Mouse (Mus musculus): ENCODE data around the gene Creg2. TPM values are rescaled to one million over a fixed set of nuclear protein-coding genes. Genes with fewer than 3 reads are reported as not detected.
"Not testable (repeated sequence)": the region's sequence is repeated elsewhere in the genome, so short reads cannot be mapped to it uniquely, and the experiment has no call there.

Creg2 gene
- polyA plus RNA-seq, 1 experiment from 2014 or later, result 0.96 TPM

DNA sequence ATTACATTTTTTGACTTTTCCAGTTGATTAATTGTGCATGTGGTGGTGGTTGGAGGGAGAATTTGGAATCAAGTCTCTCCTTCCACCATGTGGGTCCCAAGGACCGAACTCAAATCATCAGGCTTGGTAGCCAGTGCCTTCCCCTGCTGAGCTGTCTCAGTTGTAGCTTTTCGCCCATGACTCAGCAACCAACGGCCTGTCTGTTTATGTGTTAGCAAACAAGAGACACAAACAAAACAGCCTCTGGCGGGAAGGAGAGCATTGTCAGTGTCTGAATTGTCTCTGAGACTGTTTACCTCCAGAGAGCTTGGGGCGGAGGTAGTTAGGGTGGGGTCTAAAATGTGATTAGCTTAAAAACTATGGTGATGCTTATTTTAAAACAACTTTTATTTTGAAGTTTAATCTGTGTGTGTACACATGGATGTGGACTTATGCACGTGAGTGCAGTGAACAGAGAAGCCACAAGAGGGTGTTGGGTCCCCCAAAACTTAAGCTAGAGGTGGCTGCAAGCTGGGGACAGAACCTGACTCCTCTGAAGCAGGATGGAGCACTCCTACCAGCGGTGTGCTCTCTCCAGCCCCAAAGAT is 12.9 kb upstream of the Creg2 start:
- Histone ChIP-seq H3K4me2 (replicated peaks; ENCODE audit: low read depth, low read length) (no peak overlapping the region), H3K9ac (ENCODE audit: low read depth, low read length) (no peak overlapping the region), H3K27me3 (ENCODE audit: control insufficient read depth, insufficient read depth, low read length) (no peaks in the 10 kb centered on the region), H3K4me1 (replicated peaks; ENCODE audit: control insufficient read depth, insufficient read depth, low read length) (no peaks in the 10 kb centered on the region), H3K9me3 (ENCODE audit: control insufficient read depth, low read length) (no peaks in the 10 kb centered on the region), H3K4me3 (ENCODE audit: low read depth, low read length) (no peak overlapping the region), H3K27ac (ENCODE audit: low read depth, low read length) (no peak overlapping the region), H3K36me3 (ENCODE audit: control insufficient read depth, insufficient read depth, low read length) (no peaks in the 10 kb centered on the region)
- ATAC-seq (ENCODE audit: low FRiP score), result no peak
- WGBS, result 89% methylated on average over 7 of the region's 7 CpGs
- no peak for DNase-seq (ENCODE audit: low spot score)

- 89% methylated on average over 4 of the region's 4 CpGs for WGBS
- no peak overlapping the region for H3K27ac ChIP-seq (ENCODE audit: low read depth, low read length)
- H3K4me2 ChIP-seq (replicated peaks; ENCODE audit: low read depth, low read length), result no peak overlapping the region
- no peak overlapping the region for H3K4me3 ChIP-seq (ENCODE audit: low read depth, low read length)
- H3K36me3 ChIP-seq (ENCODE audit: control insufficient read depth, insufficient read depth, low read length), result no peaks in the 10 kb centered on the region
- DNase-seq (ENCODE audit: low spot score), result no peak
- no peak for ATAC-seq (ENCODE audit: low FRiP score)
- H3K9ac ChIP-seq (ENCODE audit: low read depth, low read length), result no peak overlapping the region
- no peaks in the 10 kb centered on the region for H3K9me3 ChIP-seq (ENCODE audit: control insufficient read depth, low read length)
- no peaks in the 10 kb centered on the region for H3K4me1 ChIP-seq (replicated peaks; ENCODE audit: control insufficient read depth, insufficient read depth, low read length)
- H3K27me3 ChIP-seq (ENCODE audit: control insufficient read depth, insufficient read depth, low read length), result no peaks in the 10 kb centered on the region
Measured at GRCm38 (mm10) chr1:39663050-39663449, 11.8 kb upstream of the Creg2 start.

DNA sequence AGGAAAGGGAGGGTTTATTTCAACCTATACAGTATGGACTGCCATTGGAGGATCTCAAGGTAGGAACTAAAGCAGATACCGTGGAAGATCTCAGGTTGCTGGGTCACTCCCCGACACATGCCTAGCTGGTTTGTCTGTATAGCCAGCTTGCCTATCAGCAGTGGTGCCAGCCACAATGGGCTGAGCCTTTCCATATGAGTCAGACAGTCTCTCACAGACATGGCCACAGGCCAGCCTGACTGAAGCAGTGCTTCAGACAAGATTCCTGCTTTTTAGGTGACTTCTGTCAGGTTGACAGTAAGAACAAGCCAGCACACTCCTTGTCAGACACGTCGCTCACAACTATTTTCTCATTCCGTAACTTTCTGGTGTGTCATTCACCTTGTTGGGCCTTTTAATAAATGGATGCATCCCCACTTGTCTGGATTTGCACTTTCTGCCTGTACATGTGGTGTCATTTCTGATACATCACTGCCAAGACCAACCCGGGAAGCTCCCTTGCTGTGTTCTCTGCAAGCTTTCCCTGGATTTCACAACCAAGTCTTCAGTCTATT is 5.8 kb upstream of the Creg2 start:
- no peaks in the 10 kb centered on the region for H3K9me3 ChIP-seq (ENCODE audit: control insufficient read depth, low read length)
- no peaks in the 10 kb centered on the region for H3K4me1 ChIP-seq (replicated peaks; ENCODE audit: control insufficient read depth, insufficient read depth, low read length)
- no peak overlapping the region for H3K4me2 ChIP-seq (replicated peaks; ENCODE audit: low read depth, low read length)
- WGBS, result 81% methylated on average over 6 of the region's 6 CpGs
- ATAC-seq (ENCODE audit: low FRiP score), result no peak
- DNase-seq (ENCODE audit: low spot score), result no peak
- H3K4me3 ChIP-seq (ENCODE audit: low read depth, low read length), result no peak overlapping the region
- no peaks in the 10 kb centered on the region for H3K36me3 ChIP-seq (ENCODE audit: control insufficient read depth, insufficient read depth, low read length)
- H3K27me3 ChIP-seq (ENCODE audit: control insufficient read depth, insufficient read depth, low read length), result no peaks in the 10 kb centered on the region
- no peak overlapping the region for H3K9ac ChIP-seq (ENCODE audit: low read depth, low read length)
- H3K27ac ChIP-seq (ENCODE audit: low read depth, low read length), result no peak overlapping the region

- not testable (repeated sequence) for H3K4me3 ChIP-seq (ENCODE audit: low read depth, low read length); H3K4me2 ChIP-seq (replicated peaks; ENCODE audit: low read depth, low read length); H3K27ac ChIP-seq (ENCODE audit: low read depth, low read length); DNase-seq (ENCODE audit: low spot score); ATAC-seq (ENCODE audit: low FRiP score); H3K9me3 ChIP-seq (ENCODE audit: control insufficient read depth, low read length); H3K27me3 ChIP-seq (ENCODE audit: control insufficient read depth, insufficient read depth, low read length); H3K36me3 ChIP-seq (ENCODE audit: control insufficient read depth, insufficient read depth, low read length); H3K9ac ChIP-seq (ENCODE audit: low read depth, low read length); H3K4me1 ChIP-seq (replicated peaks; ENCODE audit: control insufficient read depth, insufficient read depth, low read length)
- 88% methylated on average over 18 of the region's 18 CpGs for WGBS
Measured at GRCm38 (mm10) chr1:39654901-39655300, 3.6 kb upstream of the Creg2 start.

- Histone ChIP-seq H3K36me3 (ENCODE audit: control insufficient read depth, insufficient read depth, low read length) (no peaks in the 10 kb centered on the region), H3K4me3 (ENCODE audit: low read depth, low read length) (no peak overlapping the region), H3K27ac (ENCODE audit: low read depth, low read length) (no peak overlapping the region), H3K4me1 (replicated peaks; ENCODE audit: control insufficient read depth, insufficient read depth, low read length) (no peaks in the 10 kb centered on the region; the same call in 1 of the 2 replicates), H3K9ac (ENCODE audit: low read depth, low read length) (no peak overlapping the region), H3K27me3 (ENCODE audit: control insufficient read depth, insufficient read depth, low read length) (peaks cover 7% of the 10 kb centered on the region; the same call in 1 of the 2 replicates), H3K4me2 (replicated peaks; ENCODE audit: low read depth, low read length) (no peak overlapping the region), H3K9me3 (ENCODE audit: control insufficient read depth, low read length) (no peaks in the 10 kb centered on the region)
- WGBS, result 77% methylated on average over 4 of the region's 4 CpGs
- DNase-seq (ENCODE audit: low spot score) (no peak), ATAC-seq (ENCODE audit: low FRiP score) (no peak)
Measured at GRCm38 (mm10) chr1:39653028-39653427, 1.8 kb upstream of the Creg2 start.

DNA sequence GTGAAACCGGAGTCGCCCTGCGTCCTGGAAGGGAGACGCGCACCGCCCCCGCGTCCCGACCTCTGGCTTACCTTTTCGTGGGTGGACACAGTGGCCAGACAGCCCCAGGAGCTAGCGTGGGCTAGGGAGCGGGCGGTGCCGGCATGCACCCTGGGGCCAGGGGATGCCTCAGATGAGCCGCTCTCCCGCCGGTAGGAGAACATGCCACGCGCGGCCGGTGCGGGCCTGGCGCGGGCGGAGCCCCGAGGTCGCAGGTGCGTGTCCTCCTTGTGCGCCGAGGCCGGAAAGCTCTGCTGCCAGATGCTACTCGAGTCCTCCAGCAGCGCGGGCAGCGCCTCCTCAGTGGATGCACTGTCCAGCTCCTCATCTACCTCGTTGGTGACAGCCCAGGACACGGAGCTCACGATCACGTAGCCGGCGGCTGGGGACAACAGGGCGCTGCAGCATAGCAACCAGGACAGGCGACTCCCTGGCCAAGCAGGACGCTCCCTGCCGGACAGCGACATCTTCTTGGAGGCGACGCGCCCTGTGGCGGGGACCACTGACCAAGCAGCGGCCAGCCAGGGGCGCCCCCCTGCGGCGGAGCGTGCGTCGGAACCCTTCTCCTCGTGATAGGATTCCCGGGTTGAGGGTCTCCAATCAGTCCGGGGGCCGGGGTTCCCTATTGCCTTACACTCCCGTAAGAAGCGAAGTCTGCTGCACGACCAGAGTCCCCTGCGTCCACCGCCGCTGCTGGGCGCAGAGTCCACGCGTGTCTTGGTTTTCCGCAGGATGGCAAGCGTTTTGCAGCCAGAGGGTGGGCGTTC is 636 bp downstream of the Creg2 start:
- peak overlapping the region; percentile 55 for H3K4me3 ChIP-seq (ENCODE audit: low read depth, low read length)
- no peak overlapping the region for H3K27ac ChIP-seq (ENCODE audit: low read depth, low read length)
- 2% methylated on average over 72 of the region's 73 CpGs for WGBS
- DNase-seq (ENCODE audit: low spot score) (peak; percentile 90), ATAC-seq (ENCODE audit: low FRiP score) (peak; percentile 89)
- H3K4me1 ChIP-seq (replicated peaks; ENCODE audit: control insufficient read depth, insufficient read depth, low read length), result no peaks in the 10 kb centered on the region; the same call in 1 of the 2 replicates
- H3K36me3 ChIP-seq (ENCODE audit: control insufficient read depth, insufficient read depth, low read length), result no peaks in the 10 kb centered on the region
- H3K9ac ChIP-seq (ENCODE audit: low read depth, low read length), result peak overlapping the region; percentile 66
- peaks cover 7% of the 10 kb centered on the region; the same call in 1 of the 2 replicates for H3K27me3 ChIP-seq (ENCODE audit: control insufficient read depth, insufficient read depth, low read length)
- peak overlapping the region; percentile 98 for H3K4me2 ChIP-seq (replicated peaks; ENCODE audit: low read depth, low read length)
- no peaks in the 10 kb centered on the region for H3K9me3 ChIP-seq (ENCODE audit: control insufficient read depth, low read length)

DNA sequence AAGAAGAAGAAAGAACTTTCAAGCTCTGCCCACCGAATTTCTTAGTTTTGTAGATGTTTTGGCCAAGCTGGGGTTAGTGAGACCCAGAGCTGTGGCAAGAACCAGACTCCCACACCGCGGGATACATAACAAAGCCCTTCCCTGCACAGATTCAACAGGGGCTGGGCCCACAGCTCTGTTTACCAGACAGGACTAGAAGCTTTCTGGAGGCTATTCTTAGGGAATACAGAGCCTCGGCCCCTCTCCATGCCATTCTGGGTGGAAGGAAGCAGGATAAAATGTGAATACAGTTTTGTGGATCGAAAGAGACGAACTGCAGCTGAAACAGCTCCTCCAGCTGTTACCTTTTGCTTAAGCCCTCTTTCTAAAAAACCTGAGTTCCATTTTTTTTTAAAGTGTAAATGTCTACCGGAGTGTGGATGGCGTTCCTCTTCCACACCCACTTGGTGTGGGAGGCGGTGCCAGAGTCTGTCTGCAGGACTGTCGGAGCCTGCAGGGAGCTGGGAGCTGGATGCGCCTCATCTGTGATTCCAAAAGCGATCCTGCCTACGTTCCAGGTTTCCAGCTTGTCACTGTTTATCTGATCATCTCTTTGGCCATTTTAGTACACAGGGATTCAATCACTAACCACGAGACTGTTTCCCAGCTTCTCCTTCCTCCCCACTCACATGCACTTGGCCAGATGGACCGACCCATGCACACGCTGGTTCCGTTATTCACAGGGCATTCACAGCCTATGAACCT is 1.4 kb downstream of the Creg2 start:
- H3K27me3 ChIP-seq (ENCODE audit: control insufficient read depth, insufficient read depth, low read length), result peaks cover 7% of the 10 kb centered on the region; the same call in 1 of the 2 replicates

GRCm38 (mm10) chr1:39648584-39648983 is 2.7 kb downstream of the Creg2 start:
- H3K9ac ChIP-seq (ENCODE audit: low read depth, low read length), result no peak overlapping the region
- no peak for ATAC-seq (ENCODE audit: low FRiP score)
- no peak overlapping the region for H3K4me3 ChIP-seq (ENCODE audit: low read depth, low read length)
- no peak overlapping the region for H3K27ac ChIP-seq (ENCODE audit: low read depth, low read length)
- 94% methylated on average over 7 of the region's 7 CpGs for WGBS
- no peak overlapping the region for H3K4me2 ChIP-seq (replicated peaks; ENCODE audit: low read depth, low read length)
- no peak for DNase-seq (ENCODE audit: low spot score)
- H3K4me1 ChIP-seq (replicated peaks; ENCODE audit: control insufficient read depth, insufficient read depth, low read length), result no peaks in the 10 kb centered on the region; the same call in 1 of the 2 replicates
- no peaks in the 10 kb centered on the region for H3K9me3 ChIP-seq (ENCODE audit: control insufficient read depth, low read length)
- no peaks in the 10 kb centered on the region for H3K36me3 ChIP-seq (ENCODE audit: control insufficient read depth, insufficient read depth, low read length)
- H3K27me3 ChIP-seq (ENCODE audit: control insufficient read depth, insufficient read depth, low read length), result peaks cover 7% of the 10 kb centered on the region; the same call in 1 of the 2 replicates

More for the DNA sequence above, 1.4 kb downstream of the Creg2 start:
- DNase-seq (ENCODE audit: low spot score) (peak; percentile 48), ATAC-seq (ENCODE audit: low FRiP score) (0 out of 2 replicates have a peak, but pooled peaks have one; percentile 20)
- H3K4me3 ChIP-seq (ENCODE audit: low read depth, low read length), result peak overlapping the region; percentile 55
- H3K27ac ChIP-seq (ENCODE audit: low read depth, low read length), result no peak overlapping the region
- H3K9me3 ChIP-seq (ENCODE audit: control insufficient read depth, low read length), result no peaks in the 10 kb centered on the region
- H3K4me1 ChIP-seq (replicated peaks; ENCODE audit: control insufficient read depth, insufficient read depth, low read length), result no peaks in the 10 kb centered on the region; the same call in 1 of the 2 replicates
- H3K36me3 ChIP-seq (ENCODE audit: control insufficient read depth, insufficient read depth, low read length), result no peaks in the 10 kb centered on the region
- WGBS, result 20% methylated on average over 17 of the region's 17 CpGs
- peak overlapping the region; percentile 66 for H3K9ac ChIP-seq (ENCODE audit: low read depth, low read length)
- peak overlapping the region; percentile 98 for H3K4me2 ChIP-seq (replicated peaks; ENCODE audit: low read depth, low read length)
